Mouse (Mus musculus): ENCODE data around the gene Nox4. TPM values are rescaled to one million over a fixed set of nuclear protein-coding genes. Genes with fewer than 3 reads are reported as not detected.

Gene Nox4
- polyA plus RNA-seq (2015; fragmentation: Nextera tagmentation; extraction: Ambion mirVana), result 1.7 and 1.9 TPM in 2 replicates

DNA sequence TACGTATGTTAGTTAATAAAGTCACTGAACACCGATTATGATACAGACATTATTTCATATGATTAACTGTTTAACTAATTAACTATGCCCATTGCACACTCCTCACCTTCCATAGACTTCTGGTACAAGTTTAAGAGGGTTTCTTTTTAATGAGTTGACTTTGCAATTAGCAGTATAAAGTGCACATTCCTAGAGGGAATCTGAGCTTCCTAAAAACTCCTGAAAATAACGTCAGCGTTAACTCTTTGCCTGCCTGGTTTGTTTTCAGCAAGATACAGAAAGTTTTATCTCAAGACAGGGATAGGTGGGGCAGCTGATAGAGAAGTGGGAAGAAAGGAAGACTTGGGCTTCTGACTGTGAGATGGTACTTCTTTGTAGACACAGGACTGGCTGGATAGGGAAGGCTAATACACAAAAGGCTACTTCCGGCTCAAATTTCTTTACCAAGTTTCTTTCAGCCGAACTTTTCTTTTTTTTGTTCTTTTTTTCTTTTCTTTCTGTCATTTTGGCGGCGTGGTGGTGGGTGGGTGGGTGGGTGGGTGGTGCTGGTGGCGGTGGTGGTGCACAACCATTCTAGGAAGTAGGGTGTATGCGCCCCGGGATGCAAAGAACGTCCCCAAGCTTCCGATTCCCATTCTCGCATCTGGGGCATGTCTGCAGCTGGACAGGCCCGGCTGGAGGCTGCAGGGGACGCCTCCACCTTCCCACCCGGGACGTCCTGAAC lies at the start of gene Nox4:
Gene Nox4 (plus strand): TSS at position 241 of the 724 bp plus-strand sequence.
- Histone ChIP-seq H3K27ac (no peak within 1 kb of the TSS), H3K4me3 (peak within 1 kb of the TSS; percentile 71), H3K4me2 (peak within 1 kb of the TSS; percentile 80), H3K27me3 (no peaks in the 10 kb centered on the region), H3K36me3 (ENCODE audit: poor library complexity, severe bottlenecking) (no peaks in the 10 kb centered on the region), H3K9me3 (replicated peaks) (no peaks in the 10 kb centered on the region), H3K9ac (peak within 1 kb of the TSS; percentile 86), H3K4me1 (peaks cover 6% of the 10 kb centered on the region; the same call in 1 of the 2 replicates)
- ATAC-seq, result peak; percentile 42
- 8% methylated on average over 18 of the region's 18 CpGs for WGBS

DNA sequence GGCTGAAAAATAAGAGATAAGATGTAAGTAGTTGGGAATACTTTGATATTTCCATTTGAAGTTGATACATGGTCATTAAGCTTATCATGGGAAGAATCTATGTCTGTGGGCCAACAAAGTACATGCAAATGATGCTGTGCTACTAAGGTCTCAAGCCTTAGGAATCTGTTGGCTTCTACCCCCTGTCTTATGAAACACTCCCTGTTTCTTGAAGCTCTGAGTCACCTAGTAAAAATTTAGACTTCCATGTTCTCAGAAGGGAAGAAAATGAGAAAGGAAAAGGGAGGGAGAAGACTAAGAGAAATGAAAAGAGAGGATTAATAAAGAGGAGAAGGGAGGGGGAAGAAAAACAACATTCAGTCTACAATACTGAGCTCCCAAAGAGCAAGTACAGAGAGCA lies 41.1 kb upstream of the Nox4 start:
- Histone ChIP-seq H3K36me3 (ENCODE audit: poor library complexity, severe bottlenecking) (no peaks in the 10 kb centered on the region), H3K27ac (no peak overlapping the region), H3K4me2 (no peak overlapping the region), H3K4me3 (no peak overlapping the region), H3K27me3 (no peaks in the 10 kb centered on the region), H3K4me1 (no peaks in the 10 kb centered on the region), H3K9ac (no peak overlapping the region), H3K9me3 (replicated peaks) (no peaks in the 10 kb centered on the region)
- ATAC-seq, result no peak

DNA sequence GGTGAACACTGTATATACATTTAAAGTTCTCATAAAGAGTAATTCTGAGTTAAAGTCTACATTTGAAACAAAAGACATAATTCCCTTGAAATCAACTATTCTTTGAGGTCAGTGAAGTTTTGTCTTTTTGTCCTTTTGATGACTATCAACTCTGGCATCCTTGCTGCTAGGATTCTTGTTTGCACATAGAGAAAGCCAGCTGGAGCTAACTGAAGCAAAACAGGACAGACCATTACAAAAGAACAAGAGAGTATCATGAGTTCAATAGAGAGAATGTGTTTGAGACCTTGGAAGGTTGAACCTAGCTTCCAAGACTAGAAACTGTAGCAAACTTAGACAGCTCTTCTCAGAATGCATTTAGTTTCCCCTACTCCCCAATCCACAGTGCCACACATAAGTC lies 24.2 kb upstream of the Nox4 start:
- H3K4me2 ChIP-seq, result no peak overlapping the region
- H3K9ac ChIP-seq, result no peak overlapping the region
- no peak overlapping the region for H3K4me3 ChIP-seq
- H3K27me3 ChIP-seq, result no peaks in the 10 kb centered on the region
- no peaks in the 10 kb centered on the region for H3K4me1 ChIP-seq
- no peaks in the 10 kb centered on the region for H3K36me3 ChIP-seq (ENCODE audit: poor library complexity, severe bottlenecking)
- H3K27ac ChIP-seq, result no peak overlapping the region
- no peak for ATAC-seq
- no peaks in the 10 kb centered on the region for H3K9me3 ChIP-seq (replicated peaks)

DNA sequence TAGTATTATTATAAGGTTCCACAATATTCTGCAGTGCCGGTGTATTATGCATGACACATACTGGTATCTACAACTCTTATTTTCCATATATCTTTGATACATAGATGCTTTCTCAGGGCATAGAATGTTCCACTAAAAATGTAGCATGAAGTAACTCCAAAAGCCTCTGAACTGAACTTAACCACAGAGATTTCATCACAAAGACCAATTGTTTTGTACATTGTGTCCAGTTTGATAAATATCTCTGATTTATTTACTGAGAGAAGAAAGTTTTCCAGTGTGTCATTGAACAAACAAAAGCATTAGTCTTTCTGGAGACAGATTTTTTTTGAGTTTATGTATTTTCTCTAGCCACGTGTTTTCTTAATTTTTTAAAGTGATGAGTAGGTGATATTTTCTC lies 23.1 kb upstream of the Nox4 start:
- Histone ChIP-seq H3K27me3 (no peaks in the 10 kb centered on the region), H3K9me3 (replicated peaks) (no peaks in the 10 kb centered on the region), H3K9ac (no peak overlapping the region), H3K4me1 (no peaks in the 10 kb centered on the region), H3K4me3 (no peak overlapping the region), H3K27ac (no peak overlapping the region), H3K4me2 (no peak overlapping the region), H3K36me3 (ENCODE audit: poor library complexity, severe bottlenecking) (no peaks in the 10 kb centered on the region)
- no peak for ATAC-seq
- WGBS, result 85% methylated on average over 2 of the region's 2 CpGs

DNA sequence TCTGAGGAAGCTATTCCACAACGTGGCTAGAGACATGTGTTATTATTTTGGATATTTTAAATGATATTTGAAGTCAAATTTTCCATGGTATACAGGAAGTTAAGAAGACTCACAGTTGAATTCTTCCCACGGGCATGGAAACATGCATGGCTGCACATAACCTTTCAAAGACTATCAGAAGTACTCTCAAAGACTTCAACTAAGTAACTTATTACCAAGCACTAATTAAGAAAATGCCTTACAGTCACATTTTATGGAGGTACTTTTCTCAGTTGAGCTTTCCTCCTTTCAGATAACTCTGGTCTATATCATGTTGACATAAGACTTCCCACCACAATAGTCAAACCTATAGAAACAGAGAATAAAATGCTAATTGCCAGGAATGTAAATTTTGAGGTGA lies 20.3 kb upstream of the Nox4 start:
- Histone ChIP-seq H3K27ac (no peak overlapping the region), H3K4me3 (no peak overlapping the region), H3K4me2 (no peak overlapping the region), H3K4me1 (no peaks in the 10 kb centered on the region), H3K9me3 (replicated peaks) (no peaks in the 10 kb centered on the region), H3K27me3 (no peaks in the 10 kb centered on the region), H3K9ac (no peak overlapping the region), H3K36me3 (ENCODE audit: poor library complexity, severe bottlenecking) (no peaks in the 10 kb centered on the region)
- WGBS, result 60% methylated on average over 2 of the region's 2 CpGs
- ATAC-seq, result no peak

DNA sequence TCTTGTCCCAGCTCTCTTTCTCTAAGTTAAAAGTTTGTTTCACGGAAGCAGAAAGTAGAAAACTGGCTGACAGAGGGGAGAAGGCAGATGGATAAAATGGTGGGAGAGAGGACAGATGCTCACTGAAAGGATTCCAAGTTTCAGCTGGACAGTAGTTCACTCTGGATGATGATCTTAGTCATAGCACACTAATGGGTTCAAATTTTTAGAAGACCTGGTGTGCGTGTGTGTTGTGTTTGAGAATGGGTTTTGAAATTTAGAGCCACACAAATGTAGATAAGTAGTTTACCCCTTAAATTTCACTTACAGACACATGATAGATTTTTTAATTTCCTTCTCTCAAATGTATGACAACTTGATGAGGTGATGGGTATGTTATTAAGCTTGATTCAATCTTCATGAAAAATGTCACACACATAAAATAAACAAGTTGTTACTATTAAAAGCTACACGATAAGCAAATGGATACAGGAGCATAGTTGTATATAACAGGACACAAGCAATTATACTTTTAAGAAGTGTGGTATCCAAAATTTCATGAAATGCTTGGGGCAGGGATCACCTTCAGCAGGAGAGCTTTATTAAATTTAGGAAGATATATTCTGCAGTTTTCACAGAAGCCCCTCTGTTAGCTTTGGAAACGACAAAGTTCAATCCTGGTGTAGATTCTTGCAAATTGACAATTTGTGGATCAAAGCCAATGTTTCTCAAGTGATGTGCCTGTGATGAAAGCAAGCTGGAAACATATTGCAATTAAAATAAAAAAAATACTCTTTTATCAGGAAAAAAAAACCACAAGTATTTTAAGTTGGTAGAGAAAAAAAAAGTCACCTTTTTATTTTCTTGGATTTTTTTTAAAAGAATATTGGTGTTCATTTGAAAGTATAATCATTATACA lies 18.6 kb upstream of the Nox4 start:
- no peaks in the 10 kb centered on the region for H3K9me3 ChIP-seq (replicated peaks)
- no peak overlapping the region for H3K4me3 ChIP-seq
- H3K27me3 ChIP-seq, result no peaks in the 10 kb centered on the region
- H3K9ac ChIP-seq, result no peak overlapping the region
- H3K27ac ChIP-seq, result no peak overlapping the region
- no peak overlapping the region for H3K4me2 ChIP-seq
- no peak for ATAC-seq
- H3K4me1 ChIP-seq, result no peaks in the 10 kb centered on the region
- 91% methylated on average over 4 of the region's 4 CpGs for WGBS
- H3K36me3 ChIP-seq (ENCODE audit: poor library complexity, severe bottlenecking), result no peaks in the 10 kb centered on the region

DNA sequence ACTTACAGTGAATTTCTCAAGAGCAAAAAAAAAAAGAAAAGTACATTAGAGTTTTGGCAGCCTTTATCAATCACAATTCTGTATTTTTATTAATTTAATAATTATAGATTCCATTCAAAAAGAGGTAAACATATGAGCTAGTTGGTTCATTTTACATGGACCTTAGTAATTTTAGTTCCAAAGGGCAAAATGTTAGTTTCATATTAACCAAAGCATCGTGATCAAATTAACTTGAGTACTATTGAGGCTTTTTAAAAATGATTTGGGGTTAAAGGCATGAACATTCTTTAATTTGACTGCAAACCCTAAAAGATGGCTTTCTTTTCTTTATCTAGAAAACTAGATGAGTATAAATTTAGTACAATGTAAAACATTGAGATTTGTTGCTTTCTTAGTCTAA lies 16.4 kb upstream of the Nox4 start:
- no peak for ATAC-seq
- Histone ChIP-seq H3K27me3 (no peaks in the 10 kb centered on the region), H3K27ac (no peak overlapping the region), H3K9ac (no peak overlapping the region), H3K4me3 (no peak overlapping the region), H3K4me1 (no peaks in the 10 kb centered on the region), H3K36me3 (ENCODE audit: poor library complexity, severe bottlenecking) (no peaks in the 10 kb centered on the region), H3K9me3 (replicated peaks) (no peaks in the 10 kb centered on the region), H3K4me2 (no peak overlapping the region)
- WGBS, result 88% methylated on average over 1 of the region's 1 CpGs

DNA sequence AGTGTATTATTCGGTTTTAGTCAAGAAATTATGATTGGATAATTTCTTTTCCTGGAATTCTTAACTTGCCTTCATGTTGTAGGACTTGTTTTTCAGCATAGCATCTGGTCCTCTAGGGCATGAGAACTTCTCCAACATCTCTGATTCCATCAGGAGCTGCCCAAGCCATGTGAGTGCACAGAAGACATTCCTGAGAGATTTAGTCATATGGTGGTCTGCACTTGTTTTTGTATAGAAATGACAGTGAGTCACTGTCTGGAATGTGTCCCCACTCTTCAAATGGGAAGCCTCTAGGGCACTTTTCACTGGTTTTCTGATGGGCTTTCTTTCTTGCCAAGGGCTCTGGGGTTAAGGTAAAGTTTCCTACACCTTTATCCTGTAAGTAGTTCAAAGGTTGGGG lies 4.8 kb upstream of the Nox4 start:
- Histone ChIP-seq H3K9ac (no peak overlapping the region), H3K27me3 (no peaks in the 10 kb centered on the region), H3K36me3 (ENCODE audit: poor library complexity, severe bottlenecking) (no peaks in the 10 kb centered on the region), H3K27ac (no peak overlapping the region), H3K9me3 (replicated peaks) (no peaks in the 10 kb centered on the region), H3K4me1 (no peaks in the 10 kb centered on the region), H3K4me2 (no peak overlapping the region), H3K4me3 (no peak overlapping the region)
- ATAC-seq, result no peak
- WGBS, result 82% methylated on average over 1 of the region's 1 CpGs

DNA sequence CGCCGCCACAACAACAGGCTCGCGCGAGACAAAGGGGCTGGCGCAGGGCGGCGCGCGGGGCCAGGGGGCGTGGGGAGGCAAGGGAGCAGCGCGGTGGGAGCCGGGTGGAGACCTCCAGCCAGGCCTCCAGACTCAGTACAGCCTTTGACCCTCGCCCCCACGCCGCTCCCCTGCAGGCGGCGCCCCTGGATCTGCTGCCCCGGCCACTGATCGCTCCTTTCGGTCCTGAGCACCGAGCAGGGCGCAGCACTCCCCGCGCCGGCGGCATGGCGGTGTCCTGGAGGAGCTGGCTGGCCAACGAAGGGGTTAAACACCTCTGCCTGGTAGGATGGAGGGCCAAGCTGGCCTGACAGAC lies 661 bp downstream of the Nox4 start:
- H3K9ac ChIP-seq, result peak overlapping the region; percentile 86
- peak overlapping the region; percentile 80 for H3K4me2 ChIP-seq
- WGBS, result under 1% methylated on average over 29 of the region's 30 CpGs
- no peaks in the 10 kb centered on the region for H3K36me3 ChIP-seq (ENCODE audit: poor library complexity, severe bottlenecking)
- peak; percentile 96 for ATAC-seq
- H3K4me1 ChIP-seq, result peaks cover 6% of the 10 kb centered on the region; the same call in 1 of the 2 replicates
- peak overlapping the region; percentile 71 for H3K4me3 ChIP-seq
- H3K9me3 ChIP-seq (replicated peaks), result no peaks in the 10 kb centered on the region
- H3K27me3 ChIP-seq, result no peaks in the 10 kb centered on the region
- H3K27ac ChIP-seq, result no peak overlapping the region

DNA sequence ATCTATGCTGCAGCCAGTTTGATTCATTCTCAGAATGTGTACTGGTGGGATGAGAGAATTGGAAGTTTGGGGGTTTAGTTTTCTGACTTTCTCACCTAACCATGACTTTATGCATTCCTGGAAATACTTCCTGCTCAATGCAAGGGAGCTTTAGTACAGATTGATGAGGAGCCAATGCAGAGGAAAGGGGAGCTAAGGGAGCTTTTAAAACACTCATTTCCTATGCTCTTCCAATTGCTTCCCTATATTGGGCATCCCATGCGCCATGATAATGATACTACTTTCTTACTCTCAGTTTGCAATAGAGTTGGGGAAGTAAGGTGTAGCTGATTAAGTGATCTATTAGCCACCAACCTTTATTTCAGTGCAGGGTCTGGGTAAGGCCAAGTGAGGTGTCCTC lies 1.0 kb downstream of the Nox4 start:
- WGBS, result 63% methylated on average over 1 of the region's 1 CpGs
- peak overlapping the region; percentile 86 for H3K9ac ChIP-seq

DNA sequence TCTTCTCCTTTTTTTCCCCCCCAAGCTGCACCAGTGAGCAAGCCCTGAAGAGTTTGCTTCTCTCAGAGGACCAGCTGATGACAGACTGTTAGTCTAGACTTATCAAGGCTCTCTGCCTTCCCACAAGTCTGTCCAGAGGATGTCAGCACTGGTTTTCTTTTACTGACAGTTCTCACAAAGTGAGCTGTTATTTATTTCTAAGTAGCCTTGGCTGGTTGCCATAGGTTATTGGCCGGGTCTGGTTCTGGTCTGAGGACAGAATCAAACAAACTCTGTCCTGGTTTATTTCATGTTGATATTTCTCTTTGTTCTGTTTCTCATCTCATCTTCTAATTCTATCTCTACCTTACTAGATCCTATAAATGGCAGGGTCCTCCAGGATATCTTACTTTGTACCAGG lies 2.0 kb downstream of the Nox4 start:
- no peaks in the 10 kb centered on the region for H3K36me3 ChIP-seq (ENCODE audit: poor library complexity, severe bottlenecking)
- 79% methylated on average over 1 of the region's 1 CpGs for WGBS
- no peak overlapping the region for H3K27ac ChIP-seq
- H3K9me3 ChIP-seq (replicated peaks), result no peaks in the 10 kb centered on the region
- H3K9ac ChIP-seq, result no peak overlapping the region
- H3K4me2 ChIP-seq, result no peak overlapping the region
- H3K27me3 ChIP-seq, result no peaks in the 10 kb centered on the region
- peaks cover 6% of the 10 kb centered on the region; the same call in 1 of the 2 replicates for H3K4me1 ChIP-seq
- no peak for ATAC-seq
- H3K4me3 ChIP-seq, result no peak overlapping the region

More for the DNA sequence above, 1.0 kb downstream of the Nox4 start:
- peak overlapping the region; percentile 71 for H3K4me3 ChIP-seq
- H3K27ac ChIP-seq, result no peak overlapping the region
- peak; percentile 13 for ATAC-seq
- H3K27me3 ChIP-seq, result no peaks in the 10 kb centered on the region
- no peaks in the 10 kb centered on the region for H3K36me3 ChIP-seq (ENCODE audit: poor library complexity, severe bottlenecking)
- no peaks in the 10 kb centered on the region for H3K9me3 ChIP-seq (replicated peaks)
- H3K4me2 ChIP-seq, result peak overlapping the region; percentile 80
- peaks cover 6% of the 10 kb centered on the region; the same call in 1 of the 2 replicates for H3K4me1 ChIP-seq

DNA sequence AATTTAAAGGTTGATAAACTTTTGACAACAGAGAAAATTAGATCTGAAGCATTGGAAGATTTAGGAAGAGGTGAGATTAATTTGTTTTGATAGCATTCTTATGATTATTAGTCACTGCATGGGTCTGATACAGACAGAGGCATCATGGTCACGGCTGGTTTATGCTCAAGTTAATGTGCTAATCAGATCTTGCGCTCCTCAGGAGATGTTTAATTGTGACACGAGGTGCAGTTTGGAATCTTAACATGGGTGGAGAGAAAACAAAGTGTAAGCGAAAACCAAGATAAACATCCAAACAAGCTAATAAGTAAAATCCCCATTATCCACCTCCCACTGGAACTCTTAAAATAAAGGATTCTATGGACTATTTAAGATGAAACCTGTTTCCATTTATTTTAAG lies 6.2 kb downstream of the Nox4 start:
- H3K36me3 ChIP-seq (ENCODE audit: poor library complexity, severe bottlenecking), result no peaks in the 10 kb centered on the region
- 78% methylated on average over 4 of the region's 4 CpGs for WGBS
- no peak overlapping the region for H3K9ac ChIP-seq
- no peak for ATAC-seq
- no peak overlapping the region for H3K4me3 ChIP-seq
- H3K27ac ChIP-seq, result no peak overlapping the region
- H3K4me1 ChIP-seq, result peaks cover under 1% of the 10 kb centered on the region; the same call in 1 of the 2 replicates
- H3K9me3 ChIP-seq (replicated peaks), result no peaks in the 10 kb centered on the region
- H3K27me3 ChIP-seq, result no peaks in the 10 kb centered on the region
- H3K4me2 ChIP-seq, result no peak overlapping the region

Measured in forebrain, embryonic 13.5 days (tissue).